Mouse (Mus musculus) lung, postnatal 14 days (tissue): ENCODE measurements around the gene Sdc4.

Experiments
- DNase-seq: peaks from one replicate; pipeline ENCODE4 v3.0.0; 2021

Gene Sdc4

DNA sequence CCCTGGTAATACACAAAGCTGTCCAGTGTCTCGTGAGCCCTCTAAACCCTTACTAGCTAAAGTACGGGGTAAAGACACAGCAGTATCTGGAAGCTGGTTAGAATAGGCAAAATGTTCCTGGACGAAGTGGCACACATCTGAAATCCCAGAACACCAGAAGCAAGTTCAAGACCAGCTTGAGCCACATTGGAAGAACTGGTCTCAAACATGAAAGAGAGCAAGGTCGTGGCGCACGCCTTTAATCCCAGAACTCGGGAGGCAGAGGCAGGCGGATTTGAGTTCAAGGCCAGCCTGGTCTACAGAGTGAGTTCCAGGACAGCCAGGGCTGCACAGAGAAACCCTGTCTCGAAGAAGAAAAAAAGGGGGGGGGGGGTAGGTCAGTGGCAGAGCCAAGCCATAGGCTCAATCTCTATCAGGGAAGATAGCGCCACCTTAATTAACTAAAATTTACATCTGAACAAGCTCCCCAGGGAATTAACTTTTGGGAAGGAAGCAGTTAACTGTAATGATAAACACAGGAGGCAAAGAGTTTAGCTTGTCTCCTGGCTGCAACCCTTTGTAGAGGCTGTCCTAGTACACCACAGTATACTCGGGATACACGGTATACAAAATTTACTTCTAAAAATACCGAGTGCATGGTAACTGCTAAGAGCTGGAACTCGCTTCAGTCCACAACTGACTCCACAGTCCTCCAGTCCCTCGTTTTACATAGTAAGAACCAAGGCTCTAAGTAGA, 13.6 kb downstream of the Sdc4 start:
- no peak for DNase-seq

DNA sequence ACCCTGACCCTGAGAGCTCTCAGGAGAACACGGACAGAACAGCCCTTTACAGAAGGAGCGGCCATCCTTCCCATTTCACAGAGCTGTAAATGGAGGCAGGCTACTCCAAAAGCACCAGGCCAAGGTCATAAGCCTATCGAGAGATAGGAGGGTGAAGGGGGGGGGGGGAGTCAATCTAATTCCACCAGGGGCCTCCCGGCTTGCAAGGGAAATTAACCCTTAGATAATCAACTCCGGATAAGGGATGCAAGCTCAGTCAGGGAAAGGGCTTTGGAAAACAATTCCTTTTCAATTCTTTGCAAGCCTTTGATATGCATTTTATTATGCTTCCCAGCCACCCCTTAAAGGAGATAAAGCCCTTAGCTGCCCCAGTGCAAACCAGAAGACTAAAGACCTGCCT, 15.2 kb downstream of the Sdc4 start:
- DNase-seq: no peak

DNA sequence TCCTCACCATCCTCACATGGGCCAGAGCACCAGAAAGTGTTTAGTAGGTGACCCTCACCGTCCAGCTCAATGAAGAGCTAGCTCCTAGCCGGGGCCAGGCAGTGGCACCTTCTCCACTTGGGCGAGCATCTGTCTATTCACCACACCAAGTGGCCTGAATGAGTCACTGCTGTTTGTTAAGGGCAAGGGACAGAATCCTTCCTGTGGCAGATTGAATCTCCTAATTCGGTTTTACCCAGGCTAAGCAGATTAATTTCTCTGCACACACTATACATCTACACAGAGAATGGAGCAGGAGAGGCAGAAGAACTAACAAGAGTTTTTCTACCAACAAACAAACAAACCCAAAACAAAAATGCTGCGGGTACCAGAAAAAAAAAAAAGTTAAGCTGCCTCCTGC, 16.7 kb downstream of the Sdc4 start:
- no peak for DNase-seq

DNA sequence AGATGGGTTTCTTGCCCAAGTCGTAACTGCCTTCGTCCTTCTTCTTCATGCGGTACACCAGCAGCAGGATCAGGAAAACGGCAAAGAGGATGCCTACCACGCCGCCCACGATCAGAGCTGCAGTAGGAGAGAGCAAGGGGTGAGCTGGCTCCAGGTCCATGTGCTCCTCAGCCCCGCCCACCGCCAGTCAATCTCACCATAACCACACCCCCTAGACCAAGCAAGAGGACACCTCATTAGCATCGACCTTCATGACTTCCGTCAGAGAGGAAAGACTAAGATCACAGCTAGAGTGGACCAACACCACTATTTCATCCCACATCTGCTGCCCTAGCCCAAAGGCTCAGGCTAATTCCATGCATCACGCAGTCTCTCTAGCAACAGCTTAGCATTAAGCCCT, 17.6 kb downstream of the Sdc4 start:
- no peak for DNase-seq

DNA sequence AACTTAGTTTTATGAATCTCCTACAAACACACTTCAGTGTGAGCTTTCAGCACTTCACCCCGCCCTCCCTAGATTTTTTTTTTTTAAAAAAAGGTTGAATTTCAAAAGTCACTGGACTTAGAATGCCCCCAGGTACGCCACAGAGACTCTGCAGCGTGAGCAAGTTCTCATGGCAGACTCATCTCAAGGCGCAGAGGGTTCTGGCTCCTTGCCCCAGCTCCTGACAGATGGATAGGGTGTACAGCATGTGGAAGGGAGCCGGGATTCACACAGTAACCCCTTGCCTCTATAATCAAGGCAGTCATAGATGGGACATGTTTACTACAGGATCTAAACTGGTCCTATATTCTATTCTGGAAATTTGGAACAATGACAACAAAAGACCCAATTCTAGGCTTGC, 18.3 kb downstream of the Sdc4 start:
- no peak for DNase-seq

DNA sequence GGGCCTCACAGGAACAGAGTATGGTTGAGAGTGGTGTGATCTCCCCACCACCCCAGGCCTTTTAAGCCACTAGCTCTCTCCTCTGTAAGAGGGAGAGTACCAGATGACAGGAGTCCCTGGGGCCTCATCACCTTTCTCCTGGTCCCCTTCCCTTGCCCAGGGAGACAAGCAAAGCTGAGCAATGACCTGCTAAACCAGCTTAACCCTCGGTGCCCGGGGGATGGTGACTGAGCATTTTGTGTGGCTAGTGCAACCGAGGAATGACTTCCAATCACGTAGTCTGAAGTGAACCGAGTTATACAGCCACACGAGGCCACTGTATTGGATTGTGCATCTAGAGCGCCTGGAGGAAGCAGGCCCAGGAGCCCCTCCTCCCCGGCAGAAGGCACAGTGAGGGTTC, 19.3 kb downstream of the Sdc4 start:
- DNase-seq: no peak

DNA sequence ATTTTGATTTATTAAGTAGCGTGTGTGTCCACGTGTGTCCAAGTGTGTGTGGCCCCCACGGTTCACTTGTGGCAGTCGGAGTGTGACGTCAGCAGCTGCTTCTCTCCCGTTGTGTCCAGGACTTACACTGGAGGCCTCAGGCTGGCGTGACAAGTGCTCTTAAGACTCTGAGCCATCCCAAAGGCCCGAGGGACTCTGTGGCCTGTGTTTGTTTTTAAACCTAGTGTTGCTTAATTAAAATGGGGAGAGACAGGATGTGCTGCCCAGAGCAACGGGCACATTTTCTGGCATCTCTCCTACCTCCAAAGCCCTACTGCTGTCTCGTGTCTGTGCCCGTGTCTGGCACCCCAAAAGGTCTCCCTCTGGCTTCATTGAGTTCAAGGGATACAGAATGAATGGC, 20.2 kb downstream of the Sdc4 start:
- DNase-seq: no peak

DNA sequence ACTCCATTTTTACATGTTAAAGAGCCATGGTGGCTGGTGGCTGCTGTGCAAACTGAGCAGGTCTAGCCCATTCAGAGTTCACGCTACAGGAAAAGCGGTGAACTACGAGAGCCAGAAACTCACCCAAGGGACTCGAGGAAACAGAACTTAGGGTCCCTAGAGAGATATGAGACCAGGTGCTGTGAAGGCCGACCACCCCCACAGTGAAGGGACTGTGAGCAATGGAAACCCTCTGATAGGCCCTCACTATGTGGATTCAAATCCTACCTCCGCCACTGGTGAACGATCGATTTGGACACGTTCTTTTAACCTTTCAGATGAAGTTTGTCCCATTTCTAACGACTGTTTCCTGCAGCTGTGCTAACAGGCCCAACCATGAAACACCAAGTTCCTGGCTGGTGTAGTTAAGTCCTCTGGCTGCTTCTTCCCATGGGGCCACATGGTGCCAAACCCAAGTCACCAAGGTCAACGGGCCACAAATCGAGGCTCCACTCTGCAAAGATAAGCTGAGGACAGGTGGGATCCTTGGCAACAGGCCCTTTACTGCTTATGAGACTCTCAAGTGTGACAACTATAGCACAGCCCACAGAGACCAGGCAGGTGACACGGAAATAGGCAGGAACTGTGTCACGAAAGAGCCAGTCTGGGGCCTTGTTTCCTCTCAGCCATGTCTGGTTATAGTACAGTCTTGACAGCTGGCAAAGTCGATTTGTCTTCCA, 20.9 kb downstream of the Sdc4 start:
- DNase-seq: no peak

DNA sequence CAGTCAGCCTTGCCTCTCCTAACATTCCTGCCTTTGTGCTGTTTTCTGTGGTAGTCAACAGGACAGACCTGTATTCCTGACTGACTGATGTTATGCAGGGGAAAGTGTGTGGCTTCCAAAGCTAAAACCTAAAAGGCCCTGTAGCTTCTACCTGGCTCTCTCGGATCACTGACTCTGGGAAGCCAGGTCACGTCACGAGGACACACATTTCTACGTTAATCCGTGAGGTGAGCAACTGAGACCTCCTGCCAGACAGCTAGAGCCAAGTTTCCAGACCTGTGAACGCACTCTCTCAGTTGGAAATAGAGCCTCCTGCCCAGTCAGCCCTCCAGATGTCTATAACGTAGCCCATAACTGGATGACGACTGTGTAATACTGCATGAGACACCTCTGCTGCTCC, 21.7 kb downstream of the Sdc4 start:
- no peak for DNase-seq

DNA sequence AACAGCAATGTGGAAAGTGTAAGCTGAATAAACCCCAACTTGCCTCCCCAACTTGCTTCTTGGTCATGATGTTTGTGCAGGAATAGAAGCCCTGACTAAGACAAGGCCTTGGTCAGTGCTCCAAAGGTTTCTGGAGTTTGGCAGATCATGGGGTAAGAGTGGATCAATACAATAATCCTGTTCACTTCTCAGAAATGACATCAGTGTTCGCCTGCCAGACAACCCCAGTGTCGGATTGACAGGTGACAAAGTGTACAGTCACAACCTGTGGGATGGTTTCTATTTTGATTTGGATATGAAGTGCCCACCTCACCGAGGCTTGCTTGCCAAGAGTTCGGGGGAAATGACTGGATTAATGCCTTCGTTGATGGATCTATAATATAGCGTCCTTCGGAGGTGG, 22.4 kb downstream of the Sdc4 start:
- no peak for DNase-seq

DNA sequence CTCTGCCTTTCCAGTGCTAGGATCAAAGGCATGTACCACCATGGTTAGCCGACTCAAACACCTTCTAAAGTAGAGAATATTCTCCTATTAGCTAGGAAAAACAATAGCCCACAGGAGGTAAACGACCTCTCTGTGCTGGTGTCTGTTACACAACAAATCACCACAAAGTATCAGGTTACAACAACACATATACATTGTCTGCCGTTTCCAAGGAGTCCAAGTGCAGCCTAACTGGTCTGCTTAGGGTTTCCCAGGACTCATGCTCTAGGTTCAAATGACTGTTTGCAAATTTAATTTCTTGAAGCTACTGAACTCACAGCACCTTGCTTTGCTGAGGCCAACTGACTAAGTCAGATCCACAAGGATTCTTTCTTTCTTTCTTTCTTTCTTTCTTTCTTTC, 24.2 kb downstream of the Sdc4 start:
- no peak for DNase-seq

DNA sequence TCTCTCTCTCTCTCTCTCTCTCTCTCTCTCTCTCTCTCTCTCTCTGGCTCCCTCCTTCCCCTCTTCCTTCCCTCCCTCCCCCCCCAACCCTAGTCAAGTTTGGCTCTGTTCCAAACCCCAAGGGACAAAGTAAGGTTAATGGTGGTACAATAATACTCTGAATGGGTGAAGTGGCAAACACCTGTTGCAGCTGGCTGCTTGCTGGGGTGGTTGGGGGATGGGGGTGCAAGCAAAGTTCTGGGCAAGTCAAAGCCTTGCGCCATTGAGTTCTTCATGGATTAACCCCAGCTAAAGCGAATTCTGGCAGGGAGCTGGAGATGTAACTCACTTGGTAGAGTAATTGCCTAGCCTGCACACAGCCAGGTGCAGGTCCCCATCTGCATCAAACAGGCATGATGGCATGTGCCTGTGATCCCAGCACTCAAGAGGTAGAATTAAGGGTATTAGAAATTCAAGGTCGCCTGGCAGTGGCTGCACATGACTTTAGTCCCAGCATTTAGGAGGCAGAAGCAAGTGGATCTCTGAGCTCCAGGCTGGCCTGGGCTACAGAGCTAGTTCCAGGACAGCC, 25.3 kb downstream of the Sdc4 start:
- no peak for DNase-seq

DNA sequence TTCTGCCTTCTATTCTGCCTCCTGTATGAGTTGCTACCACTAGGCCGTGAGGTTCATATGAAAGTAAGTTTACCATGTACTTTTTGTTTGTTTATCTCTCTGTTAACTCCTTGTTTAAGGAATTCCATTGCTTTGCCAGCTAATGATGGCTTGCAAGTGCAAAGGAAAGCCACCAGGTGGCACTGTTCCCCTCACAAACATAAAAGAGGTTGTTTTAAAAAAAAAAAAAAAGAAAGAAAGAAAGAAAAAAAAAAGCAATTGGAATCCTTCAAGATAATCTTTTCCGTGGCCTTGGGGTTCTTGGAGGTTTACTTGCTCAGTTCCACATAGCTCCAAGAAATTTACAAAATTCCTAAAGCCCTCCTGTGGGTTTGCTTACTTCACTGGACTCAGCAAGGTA, 26.5 kb downstream of the Sdc4 start:
- DNase-seq: peak; percentile 57

DNA sequence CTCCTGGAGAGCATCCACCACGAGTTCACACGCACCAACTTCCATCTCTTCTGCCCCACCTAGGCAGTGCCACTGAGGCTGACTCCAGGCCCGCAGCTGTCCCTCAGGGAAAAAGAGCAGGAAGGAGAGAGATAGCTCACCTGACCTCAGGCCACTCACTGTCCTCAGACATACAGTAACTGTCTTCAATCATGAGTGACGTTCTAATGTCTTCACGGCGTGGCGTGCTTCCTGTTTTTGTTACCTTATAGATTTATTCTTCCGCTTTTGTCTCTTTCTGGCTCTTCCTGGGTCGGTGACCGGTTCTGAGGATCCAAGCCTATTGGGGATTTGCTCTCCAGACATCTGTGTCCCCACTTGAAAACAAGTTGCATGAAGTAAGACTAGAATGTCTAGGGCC, 29.1 kb downstream of the Sdc4 start:
- no peak for DNase-seq

DNA sequence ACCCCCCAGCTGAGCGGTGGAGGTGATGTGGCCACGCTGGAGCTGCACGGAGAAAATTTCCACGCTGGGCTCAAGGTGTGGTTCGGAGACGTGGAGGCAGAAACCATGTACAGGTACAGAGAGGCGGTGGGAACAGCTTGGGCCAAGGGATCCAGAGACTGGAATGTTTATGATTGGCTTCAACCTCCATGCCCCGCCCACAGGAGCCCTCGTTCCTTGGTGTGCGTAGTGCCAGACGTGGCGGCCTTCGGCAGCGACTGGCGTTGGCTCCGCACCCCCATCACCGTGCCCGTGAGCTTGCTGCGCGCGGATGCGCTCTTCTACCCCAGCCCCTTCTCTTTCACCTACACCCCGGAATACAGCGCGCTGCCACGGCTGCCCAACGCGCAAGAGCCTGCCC, 29.5 kb downstream of the Sdc4 start:
- no peak for DNase-seq

DNA sequence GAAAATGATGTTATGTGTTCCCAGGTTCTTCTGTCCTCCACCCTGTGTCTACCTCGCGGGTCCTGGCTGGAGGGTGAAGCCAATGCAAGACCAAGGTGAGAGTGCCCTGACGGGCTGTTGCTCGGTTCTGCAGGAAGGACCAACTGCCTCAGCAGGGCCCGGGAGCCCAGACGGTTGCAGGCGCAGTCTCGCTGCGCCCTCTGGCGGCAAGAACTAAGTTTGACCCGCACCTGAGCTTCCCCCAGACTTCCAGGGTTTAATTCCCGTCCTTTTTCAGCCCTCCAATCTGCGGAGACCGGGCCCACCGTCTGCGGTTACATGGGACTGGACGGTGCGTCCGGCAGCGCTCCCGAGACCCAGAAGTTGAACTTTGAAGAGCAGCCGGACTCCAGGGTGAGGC, 36.0 kb downstream of the Sdc4 start:
- peak; percentile 81 for DNase-seq

DNA sequence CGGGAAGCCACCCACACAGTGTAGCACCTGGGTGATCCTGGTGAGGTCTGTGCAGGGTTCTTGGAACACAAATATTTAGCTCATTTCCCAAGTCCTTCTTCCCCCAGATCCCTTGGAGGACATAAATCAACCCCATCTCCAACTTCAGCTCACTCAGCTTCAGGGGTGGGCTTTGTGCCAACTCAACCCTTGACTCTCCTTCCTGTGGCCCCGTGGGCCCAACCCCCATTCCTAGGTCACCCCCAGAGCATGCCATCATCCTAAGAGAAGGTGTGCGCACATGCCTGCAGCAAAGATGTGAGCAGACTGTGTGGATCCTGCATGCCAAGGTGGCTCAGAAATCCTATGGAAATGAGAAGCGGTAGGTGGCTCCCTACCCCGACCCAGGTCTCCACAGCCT, 38.2 kb downstream of the Sdc4 start:
- DNase-seq: no peak

DNA sequence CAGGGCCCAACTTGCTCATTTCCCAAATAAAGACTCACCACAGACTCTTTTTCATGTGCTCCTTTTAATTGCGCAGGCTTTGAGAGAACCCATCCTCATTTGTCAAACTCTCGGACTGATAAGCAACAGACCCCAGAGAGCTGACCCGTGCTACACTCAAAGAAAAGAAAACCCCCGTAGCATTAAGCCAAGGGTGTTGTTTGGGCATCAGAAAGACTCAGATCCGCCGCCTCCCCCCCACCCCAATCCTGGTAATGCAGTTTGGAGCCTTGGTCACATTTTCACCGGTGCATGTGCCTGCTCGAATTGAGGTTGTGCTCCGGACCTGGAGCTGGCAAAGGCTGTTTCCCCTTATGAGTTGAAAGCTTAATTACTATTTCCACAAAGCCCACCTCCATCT, 38.6 kb downstream of the Sdc4 start, which contains the start of gene Matn4:
TSS of gene Matn4 (minus strand) at position 101 of the 400 bp plus-strand sequence.
- no peak for DNase-seq

DNA sequence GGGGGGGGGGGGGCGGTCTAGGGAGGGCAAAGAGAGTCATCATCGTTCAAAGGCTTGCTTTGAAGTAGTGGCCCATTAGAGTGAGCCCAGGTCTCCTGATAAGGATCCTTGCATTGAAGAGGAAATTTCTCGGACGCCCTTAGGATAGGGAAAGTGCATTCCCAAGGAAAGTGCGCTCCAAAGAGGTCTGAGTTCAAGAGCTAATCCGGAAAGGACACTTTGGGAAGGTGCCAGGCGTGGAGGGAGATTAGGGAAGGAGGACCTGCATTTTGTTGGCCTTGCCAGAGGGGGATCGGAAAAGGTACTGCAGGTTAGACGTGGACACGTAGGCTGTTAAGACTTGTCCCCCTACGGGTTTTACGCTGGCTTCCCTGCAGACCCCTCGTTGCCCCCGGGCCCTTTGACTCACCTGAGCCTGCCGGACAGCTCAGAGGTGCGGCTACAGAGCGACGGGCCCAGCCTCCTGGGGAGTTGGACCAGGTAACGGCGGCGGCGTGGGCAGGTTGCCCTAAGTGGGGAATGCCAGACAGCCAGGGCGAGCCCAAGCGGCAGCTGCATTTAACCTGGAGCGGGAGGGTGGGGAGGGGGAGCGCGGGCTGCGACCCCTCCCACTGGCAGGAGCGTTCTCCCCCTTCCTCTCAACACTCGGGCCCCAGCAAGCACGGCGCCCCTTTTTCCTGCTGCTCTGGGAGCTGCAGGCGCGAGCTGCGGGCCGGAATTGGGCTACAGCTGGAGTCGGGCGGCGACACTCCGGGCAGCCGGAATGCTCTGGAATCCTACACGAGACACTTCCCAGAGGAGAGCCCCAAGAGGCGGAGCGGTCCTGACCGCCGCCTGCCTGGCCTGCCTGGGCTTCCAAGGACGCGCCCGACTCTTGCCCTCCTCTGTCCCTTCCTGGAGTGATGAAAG, 39.4 kb downstream of the Sdc4 start:
- DNase-seq: peak; percentile 81

DNA sequence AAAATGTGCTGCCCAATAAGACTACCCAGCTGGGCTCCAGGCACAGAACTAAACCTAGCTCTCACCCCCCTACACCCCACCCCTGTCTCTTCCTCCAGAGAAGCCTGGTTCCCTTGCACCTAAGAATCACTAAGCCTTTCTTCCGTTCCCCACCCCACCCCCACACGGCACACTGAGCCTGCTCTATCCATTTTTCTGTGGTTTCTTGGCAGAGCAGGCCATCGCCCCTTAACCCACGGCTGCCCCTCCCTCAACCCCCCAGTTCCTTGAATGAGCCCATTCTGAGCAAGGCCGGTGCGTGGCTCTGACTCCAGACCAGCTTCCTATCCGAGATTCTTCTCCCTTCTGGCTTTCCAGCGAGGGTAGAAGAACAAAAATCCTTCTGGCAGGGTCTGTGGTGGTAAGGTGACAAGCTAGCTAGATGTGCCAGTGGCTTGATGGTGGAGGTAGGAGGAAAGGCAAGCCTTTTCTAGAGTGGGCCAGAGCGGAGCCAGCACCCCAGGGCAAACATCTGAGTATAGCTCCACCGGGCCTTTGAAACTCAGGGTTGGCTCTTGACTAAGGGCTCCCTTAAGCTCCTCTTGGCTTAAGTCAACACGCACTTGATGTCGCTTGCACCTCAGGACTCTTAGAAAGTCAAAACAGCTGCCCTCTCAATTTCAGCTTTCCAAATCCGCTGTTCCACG, 40.1 kb downstream of the Sdc4 start:
- peak; percentile 53 for DNase-seq

DNA sequence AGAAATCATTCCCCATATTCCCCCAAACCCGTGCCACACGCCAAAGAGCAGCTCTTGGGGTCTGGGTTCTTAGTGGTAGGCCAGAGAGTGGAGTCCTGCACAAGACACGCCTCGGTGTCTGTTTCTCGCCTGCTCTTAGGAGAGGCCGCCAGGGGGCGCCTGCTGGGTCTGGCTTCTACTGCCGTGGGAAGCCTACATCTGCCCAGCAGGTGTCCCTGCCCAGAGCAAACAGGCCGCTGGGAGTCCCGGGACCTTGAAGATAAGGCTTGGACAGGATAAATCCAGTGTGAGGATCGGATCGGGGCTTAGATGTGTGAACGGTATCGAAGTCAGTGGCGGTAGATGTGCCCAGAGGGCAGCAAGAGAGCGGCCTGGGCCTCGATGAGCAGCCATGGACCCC, 40.8 kb downstream of the Sdc4 start, which contains the start of gene Rbpjl:
TSS of gene Rbpjl (plus strand) at position 236 of the 400 bp plus-strand sequence.
- DNase-seq: peak; percentile 87

DNA sequence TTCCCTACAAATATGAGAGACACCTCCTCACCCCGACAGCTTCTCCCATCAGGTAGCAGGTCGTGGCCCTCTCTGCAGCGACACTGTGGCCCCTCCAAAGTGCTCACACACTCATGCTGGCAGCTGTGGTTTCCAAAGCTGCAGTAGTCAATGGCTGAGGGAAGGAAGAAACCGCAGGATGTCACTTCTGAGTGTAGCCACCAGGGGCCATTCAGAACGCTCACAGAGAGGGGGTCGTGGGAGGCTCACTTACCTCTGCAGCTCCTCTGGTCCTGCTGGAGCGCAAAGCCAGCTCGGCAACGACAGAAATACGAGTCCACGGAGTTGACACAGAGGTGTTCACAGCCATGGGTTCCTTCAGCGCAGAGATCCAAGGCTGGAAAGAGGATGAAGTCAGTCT, 46.8 kb downstream of the Sdc4 start:
- DNase-seq: no peak

DNA sequence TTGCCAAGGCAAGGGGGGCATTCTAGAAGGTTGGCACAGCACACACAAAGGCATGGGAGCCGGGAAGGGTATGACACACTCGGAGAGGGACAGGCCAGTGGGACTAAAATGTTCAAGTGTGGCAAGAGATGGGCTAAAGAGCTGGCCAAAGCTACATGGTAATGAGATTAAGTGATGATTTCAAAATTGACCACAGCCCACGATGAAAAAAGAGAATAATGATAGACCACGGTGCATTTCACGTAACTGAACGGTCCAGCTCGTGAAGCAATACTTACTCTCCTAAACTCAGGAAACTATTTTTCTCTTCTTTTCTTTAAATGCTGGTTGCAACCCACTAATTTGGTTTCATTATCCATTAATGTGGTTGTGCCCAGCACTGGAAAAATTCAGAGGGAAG, 47.6 kb downstream of the Sdc4 start:
- DNase-seq: no peak
